Mouse (Mus musculus): ENCODE measurements around the gene Oxt.
A peak's percentile ranks its signal among the peaks of the same experiment; 100 is the strongest.

Gene Oxt

GRCm38 (mm10) chr2:130546957-130547356, 29.0 kb upstream of the Oxt start:
- TF ChIP-seq CTCF (conservative IDR thresholded peaks at IDR 0.05; ENCODE audit: low read length), result no peak
- TF ChIP-seq POU5F1 (IDR thresholded peaks at IDR 0.05; ENCODE audit: borderline replicate concordance, low read length), result no peak
- TF ChIP-seq NANOG (IDR thresholded peaks at IDR 0.05; ENCODE audit: borderline replicate concordance, low read length), result no peak
- H3K4me1 ChIP-seq (replicated peaks; ENCODE audit: low read depth, low read length), result no peaks in the 10 kb centered on the region
- H3K9me3 ChIP-seq (ENCODE audit: low read length), result no peaks in the 10 kb centered on the region
- no peak overlapping the region for H3K4me3 ChIP-seq (replicated peaks; ENCODE audit: low read length)
- peaks cover 58% of the 10 kb centered on the region for H3K36me3 ChIP-seq (ENCODE audit: insufficient read depth, low read length)
- H3K27me3 ChIP-seq (ENCODE audit: insufficient read depth, low read length), result no peaks in the 10 kb centered on the region

- peaks cover 31% of the 10 kb centered on the region for H3K36me3 ChIP-seq (ENCODE audit: insufficient read depth, low read length)
- H3K4me3 ChIP-seq (replicated peaks; ENCODE audit: low read length), result no peak overlapping the region
- no peaks in the 10 kb centered on the region for H3K9me3 ChIP-seq (ENCODE audit: low read length)
- TF ChIP-seq POU5F1 (IDR thresholded peaks at IDR 0.05; ENCODE audit: borderline replicate concordance, low read length) (no peak), CTCF (conservative IDR thresholded peaks at IDR 0.05; ENCODE audit: low read length) (no peak), NANOG (IDR thresholded peaks at IDR 0.05; ENCODE audit: borderline replicate concordance, low read length) (no peak)
- H3K27me3 ChIP-seq (ENCODE audit: insufficient read depth, low read length), result no peaks in the 10 kb centered on the region
- no peaks in the 10 kb centered on the region for H3K4me1 ChIP-seq (replicated peaks; ENCODE audit: low read depth, low read length)
Measured at GRCm38 (mm10) chr2:130554841-130555240, 21.1 kb upstream of the Oxt start.

GRCm38 (mm10) chr2:130556292-130556691, 19.7 kb upstream of the Oxt start:
- Histone ChIP-seq H3K27me3 (ENCODE audit: insufficient read depth, low read length) (no peaks in the 10 kb centered on the region), H3K9me3 (ENCODE audit: low read length) (no peaks in the 10 kb centered on the region), H3K4me3 (replicated peaks; ENCODE audit: low read length) (no peak overlapping the region), H3K36me3 (ENCODE audit: insufficient read depth, low read length) (peaks cover 27% of the 10 kb centered on the region), H3K4me1 (replicated peaks; ENCODE audit: low read depth, low read length) (no peaks in the 10 kb centered on the region)
- TF ChIP-seq CTCF (conservative IDR thresholded peaks at IDR 0.05; ENCODE audit: low read length) (no peak), NANOG (IDR thresholded peaks at IDR 0.05; ENCODE audit: borderline replicate concordance, low read length) (no peak), POU5F1 (IDR thresholded peaks at IDR 0.05; ENCODE audit: borderline replicate concordance, low read length) (no peak)

GRCm38 (mm10) chr2:130557462-130557861, 18.5 kb upstream of the Oxt start:
- H3K4me1 ChIP-seq (replicated peaks; ENCODE audit: low read depth, low read length), result peaks cover 1% of the 10 kb centered on the region
- H3K27me3 ChIP-seq (ENCODE audit: insufficient read depth, low read length), result no peaks in the 10 kb centered on the region
- H3K9me3 ChIP-seq (ENCODE audit: low read length), result no peaks in the 10 kb centered on the region
- H3K36me3 ChIP-seq (ENCODE audit: insufficient read depth, low read length), result peaks cover 16% of the 10 kb centered on the region
- TF ChIP-seq POU5F1 (IDR thresholded peaks at IDR 0.05; ENCODE audit: borderline replicate concordance, low read length) (no peak), CTCF (conservative IDR thresholded peaks at IDR 0.05; ENCODE audit: low read length) (no peak), NANOG (IDR thresholded peaks at IDR 0.05; ENCODE audit: borderline replicate concordance, low read length) (no peak)
- no peak overlapping the region for H3K4me3 ChIP-seq (replicated peaks; ENCODE audit: low read length)

GRCm38 (mm10) chr2:130558015-130558414, 18.0 kb upstream of the Oxt start:
- no peaks in the 10 kb centered on the region for H3K9me3 ChIP-seq (ENCODE audit: low read length)
- H3K4me3 ChIP-seq (replicated peaks; ENCODE audit: low read length), result no peak overlapping the region
- H3K27me3 ChIP-seq (ENCODE audit: insufficient read depth, low read length), result no peaks in the 10 kb centered on the region
- H3K4me1 ChIP-seq (replicated peaks; ENCODE audit: low read depth, low read length), result peaks cover 7% of the 10 kb centered on the region
- H3K36me3 ChIP-seq (ENCODE audit: insufficient read depth, low read length), result peaks cover 10% of the 10 kb centered on the region
- TF ChIP-seq CTCF (conservative IDR thresholded peaks at IDR 0.05; ENCODE audit: low read length) (peak; percentile 49), NANOG (IDR thresholded peaks at IDR 0.05; ENCODE audit: borderline replicate concordance, low read length) (no peak), POU5F1 (IDR thresholded peaks at IDR 0.05; ENCODE audit: borderline replicate concordance, low read length) (no peak)

GRCm38 (mm10) chr2:130563212-130564055, 12.5 kb upstream of the Oxt start, which contains the start of gene Mrps26:
TSS of gene Mrps26 (plus strand) at chr2:130563742.
- no peaks in the 10 kb centered on the region for H3K27me3 ChIP-seq (ENCODE audit: insufficient read depth, low read length)
- TF ChIP-seq POU5F1 (IDR thresholded peaks at IDR 0.05; ENCODE audit: borderline replicate concordance, low read length) (no peak), NANOG (IDR thresholded peaks at IDR 0.05; ENCODE audit: borderline replicate concordance, low read length) (no peak), CTCF (conservative IDR thresholded peaks at IDR 0.05; ENCODE audit: low read length) (peak; percentile 20)
- H3K4me3 ChIP-seq (replicated peaks; ENCODE audit: low read length), result peak within 1 kb of the TSS; percentile 95
- peaks cover 26% of the 10 kb centered on the region for H3K36me3 ChIP-seq (ENCODE audit: insufficient read depth, low read length)
- peaks cover 25% of the 10 kb centered on the region for H3K4me1 ChIP-seq (replicated peaks; ENCODE audit: low read depth, low read length)
- H3K9me3 ChIP-seq (ENCODE audit: low read length), result no peaks in the 10 kb centered on the region

- Histone ChIP-seq H3K27me3 (ENCODE audit: insufficient read depth, low read length) (no peaks in the 10 kb centered on the region), H3K9me3 (ENCODE audit: low read length) (no peaks in the 10 kb centered on the region), H3K36me3 (ENCODE audit: insufficient read depth, low read length) (peaks cover 26% of the 10 kb centered on the region), H3K4me3 (replicated peaks; ENCODE audit: low read length) (peak overlapping the region; percentile 95), H3K4me1 (replicated peaks; ENCODE audit: low read depth, low read length) (peaks cover 25% of the 10 kb centered on the region)
- TF ChIP-seq POU5F1 (IDR thresholded peaks at IDR 0.05; ENCODE audit: borderline replicate concordance, low read length), result no peak
- TF ChIP-seq CTCF (conservative IDR thresholded peaks at IDR 0.05; ENCODE audit: low read length), result no peak
- no peak for TF ChIP-seq NANOG (IDR thresholded peaks at IDR 0.05; ENCODE audit: borderline replicate concordance, low read length)
Measured at GRCm38 (mm10) chr2:130564063-130564462, 11.9 kb upstream of the Oxt start.

- H3K9me3 ChIP-seq (ENCODE audit: low read length), result no peaks in the 10 kb centered on the region
- no peak overlapping the region for H3K4me3 ChIP-seq (replicated peaks; ENCODE audit: low read length)
- TF ChIP-seq CTCF (conservative IDR thresholded peaks at IDR 0.05; ENCODE audit: low read length), result no peak
- peaks cover 26% of the 10 kb centered on the region for H3K36me3 ChIP-seq (ENCODE audit: insufficient read depth, low read length)
- H3K4me1 ChIP-seq (replicated peaks; ENCODE audit: low read depth, low read length), result peaks cover 25% of the 10 kb centered on the region
- H3K27me3 ChIP-seq (ENCODE audit: insufficient read depth, low read length), result no peaks in the 10 kb centered on the region
Measured at GRCm38 (mm10) chr2:130564983-130565382, 11.0 kb upstream of the Oxt start.

All from E14TG2a.4 (cell line).